Comparison of ENCODE assay signal across 8 mouse cellular contexts in genomic region chr6:116264836-116265235, GRCm38 (mm10). TPM values are rescaled to one million over a fixed set of nuclear protein-coding genes. Genes with fewer than 3 reads are reported as not detected.
DNase-seq lines count a peak whose midpoint lies in the region; ATAC-seq and TF ChIP-seq lines count a peak whose summit lies in the region.
"Had no signal": no experiment of that assay in that cellular context is flagged by ENCODE, and none has a peak within 500 bp of the region (broad histone marks: within the 10 kb centered on the region; RNA-seq: fewer than 3 reads in every experiment).

No protein-coding gene starts in this region.

- WGBS in lung, postnatal 0 days = 79% methylated on average over 11 of the region's 11 CpGs
- 83% methylated on average over 11 of the region's 11 CpGs for WGBS in forebrain, embryonic 12.5 days
- 71% methylated on average over 11 of the region's 11 CpGs for WGBS in liver, embryonic 11.5 days
- whole genome bisulfite sequencing in stomach, embryonic 15.5 days = 86% methylated on average over 11 of the region's 11 CpGs

- no peak for DNase-seq in lung, postnatal 0 days (ENCODE audit: low spot score)
- DNase-seq in lung, postnatal 10 days = no peak
- DNase-seq in liver, embryonic 11.5 days (ENCODE audit: low spot score) = no peak
- no peak for DNase-seq in embryo, embryonic 11 days
- DNase-seq in embryo, embryonic 10 days (ENCODE audit: low spot score) = no peak
- DNase-seq: kidney, postnatal 36 days had no signal

- H3K9me3 ChIP-seq in lung, postnatal 0 days (ENCODE audit: low read length) = no peaks in the 10 kb centered on the region
- no peaks in the 10 kb centered on the region for H3K9me3 ChIP-seq in forebrain, embryonic 12.5 days
- H3K9me3 ChIP-seq in liver, embryonic 11.5 days (ENCODE audit: control insufficient read depth, low read length) = no peaks in the 10 kb centered on the region
- no peaks in the 10 kb centered on the region for H3K9me3 ChIP-seq in stomach, embryonic 15.5 days

- H3K4me3 ChIP-seq in lung, postnatal 0 days (ENCODE audit: low read depth, low read length) = peak overlapping the region; percentile 55; the same call in 1 of the 2 replicates
- peak overlapping the region; percentile 67 for H3K4me3 ChIP-seq in forebrain, embryonic 12.5 days (replicated peaks)
- H3K4me3 ChIP-seq in liver, embryonic 11.5 days (ENCODE audit: low read depth, low read length) = peak overlapping the region; percentile 81
- H3K4me3 ChIP-seq in stomach, embryonic 15.5 days (replicated peaks) = peak overlapping the region; percentile 59

- H3K9ac ChIP-seq in lung, postnatal 0 days (replicated peaks; ENCODE audit: low read depth) = no peak overlapping the region
- H3K9ac ChIP-seq in forebrain, embryonic 12.5 days = no peak overlapping the region
- H3K9ac ChIP-seq in liver, embryonic 11.5 days (ENCODE audit: low read depth, low read length) = 0 out of 2 replicates have a peak overlapping the region, but pooled peaks have one; percentile 7
- no peak overlapping the region for H3K9ac ChIP-seq in stomach, embryonic 15.5 days

- no peak overlapping the region for H3K27ac ChIP-seq in lung, postnatal 0 days (ENCODE audit: low read length)
- 0 out of 2 replicates have a peak overlapping the region, but pooled peaks have one; percentile 90 for H3K27ac ChIP-seq in forebrain, embryonic 12.5 days
- no peak overlapping the region for H3K27ac ChIP-seq in liver, embryonic 11.5 days (ENCODE audit: low read depth, low read length)
- H3K27ac ChIP-seq in stomach, embryonic 15.5 days = no peak overlapping the region

- no peak for ATAC-seq in lung, postnatal 0 days
- ATAC-seq in forebrain, embryonic 12.5 days (ENCODE audit: low FRiP score) = no peak
- no peak for ATAC-seq in liver, embryonic 11.5 days (replicated peaks; ENCODE audit: low FRiP score)
- ATAC-seq in stomach, embryonic 15.5 days (ENCODE audit: insufficient read depth, low FRiP score, low read depth) = no peak

- no peaks in the 10 kb centered on the region; the same call in 1 of the 2 replicates for H3K4me1 ChIP-seq in lung, postnatal 0 days (ENCODE audit: insufficient read depth, low read depth, low read length)
- peaks cover 18% of the 10 kb centered on the region for H3K4me1 ChIP-seq in forebrain, embryonic 12.5 days
- H3K4me1 ChIP-seq in liver, embryonic 11.5 days (replicated peaks; ENCODE audit: control insufficient read depth, insufficient read depth, low read length) = peaks cover 10% of the 10 kb centered on the region
- H3K4me1 ChIP-seq in stomach, embryonic 15.5 days = no peaks in the 10 kb centered on the region; the same call in 1 of the 2 replicates

- TF ChIP-seq CTCF in lung, postnatal 0 days (IDR thresholded peaks at IDR 0.05) = no peak

- TF ChIP-seq EP300 in lung, postnatal 0 days (IDR thresholded peaks at IDR 0.05) = no peak

- H3K4me2 ChIP-seq in lung, postnatal 0 days (replicated peaks; ENCODE audit: low read depth, low read length) = peak overlapping the region; percentile 84; the same call in 1 of the 2 replicates
- H3K4me2 ChIP-seq in forebrain, embryonic 12.5 days = peak overlapping the region; percentile 68
- H3K4me2 ChIP-seq in liver, embryonic 11.5 days = peak overlapping the region; percentile 90
- H3K4me2 ChIP-seq in stomach, embryonic 15.5 days = peak overlapping the region; percentile 72

- no peaks in the 10 kb centered on the region for H3K27me3 ChIP-seq in lung, postnatal 0 days (replicated peaks; ENCODE audit: insufficient read depth, low read length)
- H3K27me3 ChIP-seq in forebrain, embryonic 12.5 days = no peaks in the 10 kb centered on the region
- no peaks in the 10 kb centered on the region for H3K27me3 ChIP-seq in liver, embryonic 11.5 days (replicated peaks; ENCODE audit: control insufficient read depth, insufficient read depth, low read length)
- H3K27me3 ChIP-seq in stomach, embryonic 15.5 days (replicated peaks) = no peaks in the 10 kb centered on the region

- 0 out of 2 replicates have a peak, but pooled peaks cover 1% of the 10 kb centered on the region for H3K36me3 ChIP-seq in lung, postnatal 0 days (ENCODE audit: insufficient read depth, low read length)
- H3K36me3 ChIP-seq in forebrain, embryonic 12.5 days (replicated peaks) = peaks cover 15% of the 10 kb centered on the region; the same call in 1 of the 2 replicates
- no peaks in the 10 kb centered on the region; the same call in 1 of the 2 replicates for H3K36me3 ChIP-seq in liver, embryonic 11.5 days (ENCODE audit: control insufficient read depth, insufficient read depth, low read length)
- 0 out of 2 replicates have a peak, but pooled peaks cover under 1% of the 10 kb centered on the region for H3K36me3 ChIP-seq in stomach, embryonic 15.5 days

RNA-seq across cellular contexts. Expression of gene Zfand4, which starts 0.8 kb away (rescaled TPM):
- polyA plus RNA-seq in lung, postnatal 0 days (2015; fragmentation: Nextera tagmentation; extraction: Ambion mirVana) = 2.9 and 3.1 TPM in 2 replicates
- polyA plus RNA-seq in forebrain, embryonic 12.5 days (2016; fragmentation: Nextera tagmentation; extraction: Ambion mirVana) = 10.7 and 12.1 TPM in 2 replicates
- polyA plus RNA-seq in liver, embryonic 11.5 days (2014; fragmentation: Nextera tagmentation; extraction: Ambion mirVana) = 7.3 and 7.9 TPM in 2 replicates
- polyA plus RNA-seq in stomach, embryonic 15.5 days (2015; fragmentation: Nextera tagmentation; extraction: Ambion mirVana) = 5.1 and 5.2 TPM in 2 replicates

RNA-seq across cellular contexts. Expression of gene Washc2, which starts 57.0 kb away (rescaled TPM):
- 36.9 and 38.7 TPM in 2 replicates for polyA plus RNA-seq in lung, postnatal 0 days (2015; fragmentation: Nextera tagmentation; extraction: Ambion mirVana)
- polyA plus RNA-seq in forebrain, embryonic 12.5 days (2016; fragmentation: Nextera tagmentation; extraction: Ambion mirVana) = 62.1 and 64.0 TPM in 2 replicates
- polyA plus RNA-seq in liver, embryonic 11.5 days (2014; fragmentation: Nextera tagmentation; extraction: Ambion mirVana) = 30.1 and 31.8 TPM in 2 replicates
- 36.7 and 39.8 TPM in 2 replicates for polyA plus RNA-seq in stomach, embryonic 15.5 days (2015; fragmentation: Nextera tagmentation; extraction: Ambion mirVana)
